Mouse (Mus musculus) thymus, adult 2 months (tissue): ENCODE measurements around the gene Atp1a4. TPM values are rescaled to one million over a fixed set of nuclear protein-coding genes. Genes with fewer than 3 reads are reported as not detected.
A peak's percentile ranks its signal among the peaks of the same experiment; 100 is the strongest.

ENCODE experiments used
- DNase-seq: peaks from one replicate; pipeline ENCODE4 v3.0.0; 2021
- H3K27ac ChIP-seq: fragments of 200-500 bp; 2 replicates; pipeline ENCODE4 v1.5.1; 2012; ENCODE audit warnings: low read length, control low read depth; ENCODE audit not compliant: control insufficient read depth, insufficient read depth
- H3K27me3 ChIP-seq: fragments of 200-500 bp; 2 replicates; pipeline ENCODE4 v1.6.1; 2012; ENCODE audit warnings: mild to moderate bottlenecking, low read length, moderate library complexity, mixed read lengths; ENCODE audit not compliant: control insufficient read depth, insufficient read depth
- H3K36me3 ChIP-seq: fragments of 200-500 bp; 2 replicates; pipeline ENCODE4 v1.6.1; 2012; ENCODE audit warnings: mild to moderate bottlenecking, low read length, moderate library complexity; ENCODE audit not compliant: control insufficient read depth, insufficient read depth
- H3K4me1 ChIP-seq: fragments of 200-500 bp; replicated peaks from 2 replicates; pipeline ENCODE4 v1.6.1; 2012; ENCODE audit warnings: low read length; ENCODE audit not compliant: control insufficient read depth, insufficient read depth
- H3K4me3 ChIP-seq: fragments of 200-500 bp; 2 replicates; pipeline ENCODE4 v1.5.1; 2012; ENCODE audit warnings: mild to moderate bottlenecking, low read length, control low read depth, moderate library complexity; ENCODE audit not compliant: control insufficient read depth, insufficient read depth
- CTCF ChIP-seq: fragments of 200-500 bp; IDR thresholded peaks from 2 replicates; pipeline ENCODE4 v1.5.1; 2012; ENCODE audit warnings: mild to moderate bottlenecking, control low read depth, low read length, moderate library complexity, borderline replicate concordance; ENCODE audit not compliant: control insufficient read depth, poor library complexity, insufficient read depth; ENCODE audit errors: extremely low read depth
- POLR2A ChIP-seq: fragments of 200-500 bp; IDR thresholded peaks from 2 replicates; pipeline ENCODE4 v1.6.1; 2012; ENCODE audit warnings: mild to moderate bottlenecking, low read length, control low read depth, moderate library complexity; ENCODE audit not compliant: control insufficient read depth, poor library complexity, insufficient read depth; ENCODE audit errors: extremely low read depth
- WGBS: fragments of 180-500 bp; shearing (Covaris S2); methylation state at CpG from one replicate; pipeline ENCODE4 v1.1.7; 2018; 5-methylcytosine and 5-hydroxymethylcytosine counted together
- polyA plus RNA-seq: library from polyadenylated mRNA; depleted of rRNA; stranded (reverse); fragments of >200 nt; gene quantifications from 2 replicates; pipeline ENCODE4 v1.2.3, GENCODE M21; 2012

Atp1a4 gene
- polyA plus RNA-seq, 1 experiment: 0.07 TPM

DNA sequence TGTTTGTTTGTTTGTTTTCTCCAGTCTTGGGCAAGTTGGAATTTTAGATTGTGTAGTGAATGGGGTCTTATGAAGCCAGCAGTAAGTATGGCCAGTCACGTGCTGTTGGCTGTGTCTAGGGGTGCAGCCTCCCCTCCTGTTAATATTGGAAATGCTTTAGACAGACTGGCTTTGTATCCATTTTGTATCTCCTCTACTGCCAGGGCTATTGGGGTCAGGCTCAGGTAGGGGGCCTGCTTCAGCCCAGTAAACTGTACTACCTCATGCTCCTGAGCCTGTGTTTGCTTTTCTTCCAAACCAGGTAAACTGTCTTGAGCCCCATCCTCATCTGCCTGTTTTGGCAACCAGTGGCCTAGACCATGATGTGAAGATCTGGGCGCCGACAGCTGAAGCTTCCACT lies 66.0 kb downstream of the Atp1a4 start:
- no peak overlapping the region for H3K27ac ChIP-seq
- H3K4me3 ChIP-seq: no peak overlapping the region
- TF ChIP-seq CTCF (no peak), POLR2A (no peak)
- WGBS: 95% methylated on average over 3 of the region's 3 CpGs
- no peaks in the 10 kb centered on the region for H3K27me3 ChIP-seq
- peaks cover 81% of the 10 kb centered on the region for H3K36me3 ChIP-seq
- H3K4me1 ChIP-seq: peaks cover 7% of the 10 kb centered on the region
- DNase-seq: no peak

DNA sequence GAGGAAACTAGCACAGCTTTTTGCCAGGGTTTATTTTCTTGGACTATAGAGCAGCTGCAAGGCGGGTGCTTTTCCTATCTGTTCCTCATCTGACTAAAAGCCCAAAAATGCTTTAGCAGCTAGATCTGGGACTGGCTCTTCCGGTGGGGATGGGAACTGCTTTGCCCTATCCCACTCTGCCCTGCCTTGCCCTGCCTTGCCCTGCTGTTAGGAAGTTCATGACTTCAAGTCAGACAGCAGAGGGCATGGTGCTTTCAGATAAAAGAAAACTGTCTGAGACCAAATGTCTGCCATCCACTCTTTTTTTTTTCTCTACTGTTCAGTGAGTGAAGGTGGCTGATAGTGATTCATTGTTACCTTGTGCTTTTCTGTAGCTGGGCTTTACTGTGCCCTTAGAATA lies 66.6 kb downstream of the Atp1a4 start:
- TF ChIP-seq CTCF (no peak), POLR2A (no peak)
- Histone ChIP-seq H3K4me1 (peaks cover 3% of the 10 kb centered on the region), H3K4me3 (no peak overlapping the region), H3K27ac (no peak overlapping the region), H3K27me3 (no peaks in the 10 kb centered on the region), H3K36me3 (peaks cover 81% of the 10 kb centered on the region)
- DNase-seq: no peak
- 93% methylated on average over 2 of the region's 2 CpGs for WGBS

GRCm38 (mm10) chr1:172188891-172189290 lies 69.3 kb downstream of the Atp1a4 start:
- peak; percentile 35; the same call in 1 of the 2 replicates for TF ChIP-seq CTCF
- no peak for TF ChIP-seq POLR2A
- no peaks in the 10 kb centered on the region for H3K27me3 ChIP-seq
- DNase-seq: no peak
- H3K4me1 ChIP-seq: no peaks in the 10 kb centered on the region
- peaks cover 69% of the 10 kb centered on the region for H3K36me3 ChIP-seq
- H3K27ac ChIP-seq: no peak overlapping the region
- no peak overlapping the region for H3K4me3 ChIP-seq
- WGBS: 87% methylated on average over 4 of the region's 4 CpGs

- TF ChIP-seq CTCF (no peak), POLR2A (no peak)
- Histone ChIP-seq H3K4me3 (no peak overlapping the region), H3K27ac (no peak overlapping the region), H3K4me1 (no peaks in the 10 kb centered on the region), H3K27me3 (no peaks in the 10 kb centered on the region), H3K36me3 (peaks cover 67% of the 10 kb centered on the region)
- DNase-seq: no peak
- WGBS: 96% methylated on average over 10 of the region's 10 CpGs
Observed at GRCm38 (mm10) chr1:172186401-172187289, 71.6 kb downstream of the Atp1a4 start.

DNA sequence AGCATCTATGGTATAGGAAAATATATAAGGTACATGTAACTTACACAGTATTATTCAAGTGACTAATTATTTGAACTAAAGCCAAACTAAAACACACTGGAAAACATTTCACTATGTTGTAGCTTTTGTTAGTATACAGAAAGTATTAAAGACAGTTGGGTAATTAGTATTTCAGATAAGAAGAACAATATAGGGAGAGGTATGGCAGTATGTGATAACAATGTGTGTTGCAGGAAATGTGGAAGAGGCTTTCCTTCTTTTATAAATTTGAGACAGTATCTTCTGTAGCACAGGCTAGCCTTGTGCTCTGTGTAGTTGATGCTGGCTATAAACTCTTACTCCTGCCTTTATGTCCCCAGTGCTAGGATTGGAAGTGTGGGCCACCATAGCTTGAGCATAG lies 74.3 kb downstream of the Atp1a4 start:
- no peak overlapping the region for H3K27ac ChIP-seq
- peaks cover 70% of the 10 kb centered on the region for H3K36me3 ChIP-seq
- no peak for TF ChIP-seq CTCF
- TF ChIP-seq POLR2A: no peak
- no peak overlapping the region for H3K4me3 ChIP-seq
- H3K4me1 ChIP-seq: no peaks in the 10 kb centered on the region
- DNase-seq: no peak
- H3K27me3 ChIP-seq: no peaks in the 10 kb centered on the region

DNA sequence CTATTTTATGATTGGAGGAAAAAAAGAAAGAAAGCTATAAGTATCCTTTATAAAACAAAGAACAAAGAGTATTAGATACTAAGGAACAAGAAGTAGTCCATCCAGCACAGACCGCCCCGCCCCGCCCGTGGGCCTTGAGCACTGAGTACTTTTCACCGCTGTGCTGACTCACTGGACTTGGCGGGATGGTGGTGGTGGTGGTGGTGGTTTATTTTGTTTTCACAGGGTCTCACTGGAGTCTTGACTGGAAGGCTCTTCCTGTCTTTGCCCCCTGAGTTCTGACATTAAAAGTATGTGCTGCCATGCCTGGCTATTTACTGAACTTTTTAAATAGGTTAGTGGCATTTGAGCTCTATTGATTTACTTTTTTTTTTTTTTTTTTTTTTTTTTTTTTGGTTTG lies 75.2 kb downstream of the Atp1a4 start:
- Histone ChIP-seq H3K27ac (no peak overlapping the region), H3K4me1 (no peaks in the 10 kb centered on the region), H3K36me3 (peaks cover 67% of the 10 kb centered on the region), H3K4me3 (no peak overlapping the region), H3K27me3 (no peaks in the 10 kb centered on the region)
- DNase-seq: no peak
- no peak for TF ChIP-seq POLR2A
- WGBS: 98% methylated on average over 6 of the region's 6 CpGs
